Mouse (Mus musculus): Measurements from ENCODE around the gene Gm8300. TPM values are rescaled to one million over a fixed set of nuclear protein-coding genes. Genes with fewer than 3 reads are reported as not detected.
"Not testable (repeated sequence)": the region's sequence is repeated elsewhere in the genome, so short reads cannot be mapped to it uniquely, and the experiment has no call there.

The Gm8300 gene
- total and polyA plus RNA-seq, 3 experiments = 0.07 TPM; not detected in 2

DNA sequence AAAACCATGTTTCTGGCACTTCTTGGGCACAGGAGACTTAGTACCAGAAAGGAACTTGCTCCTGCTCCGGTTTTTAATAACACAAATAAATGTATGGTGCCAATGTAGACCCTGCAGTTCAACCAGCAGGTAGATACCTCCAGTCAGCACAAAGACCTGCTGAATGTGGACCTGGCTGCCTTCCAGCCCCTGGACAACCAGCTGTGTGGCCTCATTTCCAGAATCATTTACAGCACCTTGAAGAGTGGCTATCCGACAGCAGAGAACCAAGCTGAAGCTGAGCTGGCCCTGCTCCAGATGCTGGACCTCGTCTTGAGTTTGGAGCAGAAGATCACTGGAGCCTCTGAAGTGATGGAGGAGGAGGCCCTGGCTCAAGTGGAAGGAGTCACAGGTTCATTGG is 5.5 kb downstream of the Gm8300 start:
- H3K36me3 ChIP-seq (ENCODE audit: control insufficient read depth in 1 of 2, insufficient read depth in 2 of 2, low read length in 2 of 2); H3K79me2 ChIP-seq (ENCODE audit: control insufficient read depth, insufficient read depth, low read length, poor library complexity); H3K27ac ChIP-seq (ENCODE audit: control insufficient read depth, low read depth, low read length); H3K27me3 ChIP-seq (ENCODE audit: control insufficient read depth in 1 of 2, insufficient read depth in 2 of 2, low read length in 2 of 2); H3K4me1 ChIP-seq (ENCODE audit: control insufficient read depth in 1 of 2, insufficient read depth in 2 of 2, low read length in 2 of 2); H3K9me3 ChIP-seq (replicated peaks; ENCODE audit: insufficient read depth, low read length); H3K9ac ChIP-seq (ENCODE audit: control insufficient read depth, low read depth, low read length, poor library complexity, severe bottlenecking); DNase-seq (ENCODE audit: low read depth, low spot score); H3K4me3 ChIP-seq (ENCODE audit: control insufficient read depth in 1 of 2, insufficient read depth in 1 of 2, low read depth in 2 of 2, low read length in 2 of 2): not testable (repeated sequence)

GRCm38 (mm10) chr12:87543927-87544326 is 29.8 kb downstream of the Gm8300 start:
- 0 out of 4 replicates have a peak, but pooled peaks cover 0 to 2% of the 10 kb centered on the region in 2 experiments for H3K4me1 ChIP-seq (ENCODE audit: control insufficient read depth in 1 of 2, insufficient read depth in 2 of 2, low read length in 2 of 2)
- TF ChIP-seq SIN3A (IDR thresholded peaks at IDR 0.05; ENCODE audit: low read length) = no peak
- no peak for TF ChIP-seq MYB (IDR thresholded peaks at IDR 0.05; ENCODE audit: low read depth, low read length)
- TF ChIP-seq ELF1 (IDR thresholded peaks at IDR 0.05; ENCODE audit: low read depth, low read length) = no peak
- TF ChIP-seq MAFK (IDR thresholded peaks at IDR 0.05; ENCODE audit: borderline replicate concordance, low read depth, low read length) = no peak
- no peak for TF ChIP-seq MYC (IDR thresholded peaks at IDR 0.05; ENCODE audit: low read depth, low read length)
- TF ChIP-seq BHLHE40 (IDR thresholded peaks at IDR 0.05; ENCODE audit: borderline replicate concordance, low read depth, low read length) = no peak
- no peak for TF ChIP-seq CHD1 (IDR thresholded peaks at IDR 0.05; ENCODE audit: low read depth, low read length)
- TF ChIP-seq RAD21 (IDR thresholded peaks at IDR 0.05; ENCODE audit: low read depth, low read length) = no peak
- no peak for TF ChIP-seq MXI1 (IDR thresholded peaks at IDR 0.05; ENCODE audit: low read depth, low read length)
- TF ChIP-seq HCFC1 (IDR thresholded peaks at IDR 0.05; ENCODE audit: low read depth, low read length) = no peak
- TF ChIP-seq USF2 (IDR thresholded peaks at IDR 0.05; ENCODE audit: borderline replicate concordance in 1 of 2, insufficient read depth in 1 of 2, low read depth in 1 of 2, low read length in 2 of 2) = no peak
- no peak for TF ChIP-seq JUND (IDR thresholded peaks at IDR 0.05; ENCODE audit: low read depth, low read length)
- TF ChIP-seq POLR2AphosphoS2 (IDR thresholded peaks at IDR 0.05; ENCODE audit: low read length) = no peak
- no peak for TF ChIP-seq USF1 (IDR thresholded peaks at IDR 0.05; ENCODE audit: low read depth, low read length)
- TF ChIP-seq SMC3 (IDR thresholded peaks at IDR 0.05; ENCODE audit: low read depth, low read length) = no peak
- no peak overlapping the region for H3K4me3 ChIP-seq (ENCODE audit: control insufficient read depth in 1 of 2, insufficient read depth in 1 of 2, low read depth in 2 of 2, low read length in 2 of 2)
- no peak for DNase-seq (ENCODE audit: low read depth, low spot score)
- H3K36me3 ChIP-seq (ENCODE audit: control insufficient read depth in 1 of 2, insufficient read depth in 2 of 2, low read length in 2 of 2) = no peaks in the 10 kb centered on the region
- no peaks in the 10 kb centered on the region for H3K79me2 ChIP-seq (ENCODE audit: control insufficient read depth, insufficient read depth, low read length, poor library complexity)
- H3K9me3 ChIP-seq (replicated peaks; ENCODE audit: insufficient read depth, low read length) = no peaks in the 10 kb centered on the region
- no peaks in the 10 kb centered on the region for H3K27me3 ChIP-seq (ENCODE audit: control insufficient read depth in 1 of 2, insufficient read depth in 2 of 2, low read length in 2 of 2)
- H3K9ac ChIP-seq (ENCODE audit: control insufficient read depth, low read depth, low read length, poor library complexity, severe bottlenecking) = no peak overlapping the region
- H3K27ac ChIP-seq (ENCODE audit: control insufficient read depth, low read depth, low read length) = no peak overlapping the region

DNA sequence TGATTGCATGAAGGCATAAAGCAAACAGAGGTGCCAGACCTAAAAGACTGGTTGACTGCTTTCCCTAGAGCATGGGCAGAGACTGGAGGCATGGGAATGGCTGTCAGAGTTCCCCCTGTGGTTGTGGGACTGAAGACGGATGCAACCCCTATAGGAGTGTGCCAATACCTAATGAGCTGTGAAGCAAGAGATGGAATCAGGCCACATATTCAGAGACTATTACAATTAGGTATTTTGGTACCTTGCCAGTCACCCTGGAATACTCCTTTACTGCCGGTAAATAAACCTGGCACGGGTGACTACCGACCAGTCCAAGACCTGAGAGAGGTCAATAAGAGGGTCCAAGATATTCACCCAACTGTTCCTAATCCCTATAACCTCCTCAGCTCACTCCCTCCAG is 36.5 kb downstream of the Gm8300 start:
- H3K27me3 ChIP-seq (ENCODE audit: control insufficient read depth in 1 of 2, insufficient read depth in 2 of 2, low read length in 2 of 2); H3K4me3 ChIP-seq (ENCODE audit: control insufficient read depth in 1 of 2, insufficient read depth in 1 of 2, low read depth in 2 of 2, low read length in 2 of 2); H3K9me3 ChIP-seq (replicated peaks; ENCODE audit: insufficient read depth, low read length); H3K4me1 ChIP-seq (ENCODE audit: control insufficient read depth in 1 of 2, insufficient read depth in 2 of 2, low read length in 2 of 2); H3K9ac ChIP-seq (ENCODE audit: control insufficient read depth, low read depth, low read length, poor library complexity, severe bottlenecking); H3K36me3 ChIP-seq (ENCODE audit: control insufficient read depth in 1 of 2, insufficient read depth in 2 of 2, low read length in 2 of 2); H3K27ac ChIP-seq (ENCODE audit: control insufficient read depth, low read depth, low read length); H3K79me2 ChIP-seq (ENCODE audit: control insufficient read depth, insufficient read depth, low read length, poor library complexity); DNase-seq (ENCODE audit: low read depth, low spot score): not testable (repeated sequence)

Other genes starting within 250 kb of the Gm8300 start
- 18.2 and 19.7 TPM in 2 replicates for gene Vipas39, start 248.1 kb upstream of the Gm8300 start, total RNA-seq (2012; rRNA removed)
- 10 to 100 TPM in 1 of 2 experiments, not detected in 1; 23.0 TPM for gene Vipas39, start 248.1 kb upstream of the Gm8300 start, polyA plus RNA-seq (2012; ENCODE audit: insufficient read depth in 1 of 2, insufficient read length in 2 of 2, low read depth in 1 of 2, low replicate concordance in 2 of 2, missing spikeins in 1 of 2)
- 414 and 424 TPM in 2 replicates for gene Ahsa1, start 247.8 kb upstream of the Gm8300 start, total RNA-seq (2012; rRNA removed)
- 100 to 1,000 TPM in 1 of 2 experiments, not detected in 1; 403 TPM for gene Ahsa1, start 247.8 kb upstream of the Gm8300 start, polyA plus RNA-seq (2012; ENCODE audit: insufficient read depth in 1 of 2, insufficient read length in 2 of 2, low read depth in 1 of 2, low replicate concordance in 2 of 2, missing spikeins in 1 of 2)
- not detected in 2 replicates for gene Ism2, start 214.6 kb upstream of the Gm8300 start, total RNA-seq (2012; rRNA removed)
- gene Ism2, start 214.6 kb upstream of the Gm8300 start, polyA plus RNA-seq (2012; ENCODE audit: insufficient read depth in 1 of 2, insufficient read length in 2 of 2, low read depth in 1 of 2, low replicate concordance in 2 of 2, missing spikeins in 1 of 2) = not detected
- 61.6 and 64.6 TPM in 2 replicates for gene Sptlc2, start 126.0 kb upstream of the Gm8300 start, total RNA-seq (2012; rRNA removed)
- 10 to 100 TPM in 1 of 2 experiments, not detected in 1; 75.9 TPM for gene Sptlc2, start 126.0 kb upstream of the Gm8300 start, polyA plus RNA-seq (2012; ENCODE audit: insufficient read depth in 1 of 2, insufficient read length in 2 of 2, low read depth in 1 of 2, low replicate concordance in 2 of 2, missing spikeins in 1 of 2)
- gene Slirp, start 70.4 kb upstream of the Gm8300 start, total RNA-seq (2012; rRNA removed) = 166 and 174 TPM in 2 replicates
- gene Slirp, start 70.4 kb upstream of the Gm8300 start, polyA plus RNA-seq (2012; ENCODE audit: insufficient read depth in 1 of 2, insufficient read length in 2 of 2, low read depth in 1 of 2, low replicate concordance in 2 of 2, missing spikeins in 1 of 2) = 100 to 1,000 TPM in 1 of 2 experiments, not detected in 1; 182 TPM
- 31.4 and 41.4 TPM in 2 replicates for gene Alkbh1, start 70.3 kb upstream of the Gm8300 start, total RNA-seq (2012; rRNA removed)
- 10 to 100 TPM in 1 of 2 experiments, not detected in 1; 48.9 TPM for gene Alkbh1, start 70.3 kb upstream of the Gm8300 start, polyA plus RNA-seq (2012; ENCODE audit: insufficient read depth in 1 of 2, insufficient read length in 2 of 2, low read depth in 1 of 2, low replicate concordance in 2 of 2, missing spikeins in 1 of 2)
- gene Snw1, start 42.0 kb upstream of the Gm8300 start, total RNA-seq (2012; rRNA removed) = 88.1 and 108 TPM in 2 replicates
- gene Snw1, start 42.0 kb upstream of the Gm8300 start, polyA plus RNA-seq (2012; ENCODE audit: insufficient read depth in 1 of 2, insufficient read length in 2 of 2, low read depth in 1 of 2, low replicate concordance in 2 of 2, missing spikeins in 1 of 2) = 10 to 100 TPM; 40.8 to 92.1 TPM
- gene Gm5788, start 19.6 kb upstream of the Gm8300 start, total RNA-seq (2012; rRNA removed) = not detected in 2 replicates
- not detected for gene Gm5788, start 19.6 kb upstream of the Gm8300 start, polyA plus RNA-seq (2012; ENCODE audit: insufficient read depth in 1 of 2, insufficient read length in 2 of 2, low read depth in 1 of 2, low replicate concordance in 2 of 2, missing spikeins in 1 of 2)
- gene Oog1, start 88.4 kb downstream of the Gm8300 start, total RNA-seq (2012; rRNA removed) = not detected in 2 replicates
- gene Oog1, start 88.4 kb downstream of the Gm8300 start, polyA plus RNA-seq (2012; ENCODE audit: insufficient read depth in 1 of 2, insufficient read length in 2 of 2, low read depth in 1 of 2, low replicate concordance in 2 of 2, missing spikeins in 1 of 2) = not detected
- not detected in 2 replicates for gene Gm4027, start 104.6 kb downstream of the Gm8300 start, total RNA-seq (2012; rRNA removed)
- gene Gm4027, start 104.6 kb downstream of the Gm8300 start, polyA plus RNA-seq (2012; ENCODE audit: insufficient read depth in 1 of 2, insufficient read length in 2 of 2, low read depth in 1 of 2, low replicate concordance in 2 of 2, missing spikeins in 1 of 2) = under 1 TPM in 1 of 2 experiments, not detected in 1; 0.06 TPM
- not detected in 2 replicates for gene Gm16381, start 130.3 kb downstream of the Gm8300 start, total RNA-seq (2012; rRNA removed)
- gene Gm16381, start 130.3 kb downstream of the Gm8300 start, polyA plus RNA-seq (2012; ENCODE audit: insufficient read depth in 1 of 2, insufficient read length in 2 of 2, low read depth in 1 of 2, low replicate concordance in 2 of 2, missing spikeins in 1 of 2) = not detected